Mouse (Mus musculus) CH12.LX (cell line): ENCODE data around the gene Epb41l3.

ENCODE experiments used
- MYC ChIP-seq: IDR thresholded peaks from 2 replicates; pipeline ENCODE4 v1.6.1; 2011; ENCODE audit warnings: low read depth, mild to moderate bottlenecking, improper control_type of control experiment, low read length
- SIN3A ChIP-seq: IDR thresholded peaks from 2 replicates; pipeline ENCODE4 v1.6.1; 2012; ENCODE audit warnings: low read length, improper control_type of control experiment, inconsistent platforms

- TF ChIP-seq MYC (no peak), SIN3A (no peak)
Observed at GRCm38 (mm10) chr17:69129434-69129833, 54.0 kb downstream of the Epb41l3 start.
